In the genomic region with DNA sequence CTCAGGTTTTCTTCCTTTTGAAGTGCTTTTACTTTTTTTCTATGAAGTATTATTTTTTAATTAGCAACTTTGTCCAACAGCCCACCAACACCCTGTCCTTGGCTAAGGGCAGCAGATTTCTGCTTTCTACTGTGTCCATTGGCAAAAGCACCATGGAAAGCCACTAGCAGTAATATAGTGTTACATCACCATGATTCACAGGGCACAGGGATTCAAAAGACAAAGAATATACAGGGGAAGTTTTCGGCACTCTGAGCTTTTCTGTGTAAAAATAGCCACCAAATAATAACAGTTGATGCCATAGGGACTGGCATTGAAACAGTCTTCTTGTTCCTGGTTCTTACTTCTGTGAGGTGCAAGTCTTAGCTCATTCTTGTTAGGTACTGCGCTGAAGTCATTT, we compare ENCODE assay signal across 22 mouse cellular contexts.
DNase-seq lines count a peak whose midpoint lies in the region; ATAC-seq and TF ChIP-seq lines count a peak whose summit lies in the region.
"Had no signal": no experiment of that assay in that cellular context is flagged by ENCODE, and none has a peak within 500 bp of the region (broad histone marks: within the 10 kb centered on the region; RNA-seq: fewer than 3 reads in every experiment).

No protein-coding gene starts in this region.

- no peaks in the 10 kb centered on the region for H3K9me3 ChIP-seq in MEL (replicated peaks; ENCODE audit: insufficient read depth, low read length)
- H3K9me3 ChIP-seq in embryonic facial prominence, embryonic 15.5 days (replicated peaks): no peaks in the 10 kb centered on the region
- peaks cover 9% of the 10 kb centered on the region; the same call in 1 of the 2 replicates for H3K9me3 ChIP-seq in limb, embryonic 13.5 days
- H3K9me3 ChIP-seq: G1E; hindbrain, embryonic 15.5 days had no signal

- H3K4me1 ChIP-seq in MEL (ENCODE audit: control insufficient read depth in 1 of 2, insufficient read depth in 2 of 2, low read length in 2 of 2): peaks cover 10 to 17% of the 10 kb centered on the region in 2 experiments
- peaks cover 32% of the 10 kb centered on the region for H3K4me1 ChIP-seq in embryonic facial prominence, embryonic 15.5 days
- peaks cover 30% of the 10 kb centered on the region for H3K4me1 ChIP-seq in limb, embryonic 13.5 days
- H3K4me1 ChIP-seq: heart, embryonic 13.5 days; hindbrain, embryonic 15.5 days had no signal

- ATAC-seq in embryonic facial prominence, embryonic 15.5 days (ENCODE audit: insufficient number of reproducible peaks, low FRiP score, low TSS enrichment, low read depth): no peak
- ATAC-seq in limb, embryonic 13.5 days (ENCODE audit: low FRiP score, low read depth): no peak
- ATAC-seq in frontal cortex, adult (ENCODE audit: low TSS enrichment): no peak
- ATAC-seq: CD4-positive, CD25-positive, alpha-beta regulatory T cell, adult 4 months; forebrain, embryonic 14.5 days; intestine, embryonic 16.5 days had no signal

- H3K9ac ChIP-seq in MEL (ENCODE audit: control insufficient read depth, low read depth, low read length, poor library complexity, severe bottlenecking): no peak overlapping the region
- H3K9ac ChIP-seq in embryonic facial prominence, embryonic 15.5 days: no peak overlapping the region
- no peak overlapping the region for H3K9ac ChIP-seq in limb, embryonic 13.5 days
- H3K9ac ChIP-seq: heart, embryonic 13.5 days; hindbrain, embryonic 15.5 days had no signal

- peak; percentile 57 for DNase-seq in 3T3-L1 (ENCODE audit: low read depth, low spot score)
- DNase-seq in MEL (ENCODE audit: low read depth, low spot score): no peak
- DNase-seq in frontal cortex, postnatal 10 days (ENCODE audit: low spot score in 2 of 2): no peak
- no peak for DNase-seq in lung, postnatal 36 days
- DNase-seq in Muller cell, postnatal 12 days (ENCODE audit: inconsistent ontology term): no peak
- DNase-seq: adrenal gland, adult 2 months; adrenal gland, postnatal 25 days; B cell, adult 2 months; cerebellum, adult 18-20 months; cerebellum, adult 9-11 months; gastrocnemius, postnatal 14 days; heart, postnatal 36 days had no signal

- peaks cover 0 to 14% of the 10 kb centered on the region in 2 experiments; a peak in 2 of 4 replicates for H3K36me3 ChIP-seq in MEL (ENCODE audit: control insufficient read depth in 1 of 2, insufficient read depth in 2 of 2, low read length in 2 of 2)
- H3K36me3 ChIP-seq in embryonic facial prominence, embryonic 15.5 days: no peaks in the 10 kb centered on the region
- no peaks in the 10 kb centered on the region for H3K36me3 ChIP-seq in limb, embryonic 13.5 days
- H3K36me3 ChIP-seq: forebrain, embryonic 10.5 days; G1E; heart, embryonic 13.5 days; hindbrain, embryonic 15.5 days had no signal

- TF ChIP-seq RAD21 in MEL (IDR thresholded peaks at IDR 0.05; ENCODE audit: low read depth, low read length): no peak

- H3K27ac ChIP-seq in MEL (ENCODE audit: control insufficient read depth, low read depth, low read length): peak overlapping the region; percentile 65
- peak overlapping the region; percentile 67 for H3K27ac ChIP-seq in embryonic facial prominence, embryonic 15.5 days (replicated peaks)
- H3K27ac ChIP-seq in limb, embryonic 13.5 days: peak overlapping the region; percentile 70; the same call in 1 of the 2 replicates
- H3K27ac ChIP-seq: forebrain, embryonic 10.5 days; heart, embryonic 13.5 days; hindbrain, embryonic 15.5 days had no signal

- no peak overlapping the region for H3K4me2 ChIP-seq in embryonic facial prominence, embryonic 15.5 days (replicated peaks)
- no peak overlapping the region for H3K4me2 ChIP-seq in limb, embryonic 13.5 days (replicated peaks)
- H3K4me2 ChIP-seq: heart, embryonic 13.5 days; hindbrain, embryonic 15.5 days had no signal

- no peak for TF ChIP-seq CTCF in MEL (IDR thresholded peaks at IDR 0.05 in 2 of 3, conservative IDR thresholded peaks at IDR 0.05 in 1 of 3; ENCODE audit: control insufficient read depth in 1 of 3, insufficient read depth in 1 of 3, low read depth in 2 of 3, low read length in 3 of 3, poor library complexity in 1 of 3, severe bottlenecking in 1 of 3)

- no peak for TF ChIP-seq POLR2A in MEL (IDR thresholded peaks at IDR 0.05; ENCODE audit: control insufficient read depth in 1 of 2, insufficient read depth in 1 of 2, low read depth in 1 of 2, low read length in 2 of 2, poor library complexity in 1 of 2)

- 57% methylated on average over 2 of the region's 2 CpGs for WGBS in embryonic facial prominence, embryonic 15.5 days
- WGBS in limb, embryonic 13.5 days: 70% methylated on average over 2 of the region's 2 CpGs

- no peaks in the 10 kb centered on the region for H3K79me2 ChIP-seq in MEL (ENCODE audit: control insufficient read depth, insufficient read depth, low read length, poor library complexity)

- TF ChIP-seq EP300 in MEL (IDR thresholded peaks at IDR 0.05; ENCODE audit: low read depth in 1 of 2, low read length in 2 of 2): no peak

- no peaks in the 10 kb centered on the region for H3K27me3 ChIP-seq in MEL (ENCODE audit: control insufficient read depth in 1 of 2, insufficient read depth in 2 of 2, low read length in 2 of 2)
- no peaks in the 10 kb centered on the region for H3K27me3 ChIP-seq in embryonic facial prominence, embryonic 15.5 days
- H3K27me3 ChIP-seq in limb, embryonic 13.5 days: no peaks in the 10 kb centered on the region
- H3K27me3 ChIP-seq: heart, embryonic 13.5 days; hindbrain, embryonic 15.5 days had no signal

- no peak overlapping the region for H3K4me3 ChIP-seq in MEL (ENCODE audit: control insufficient read depth in 1 of 2, insufficient read depth in 1 of 2, low read depth in 2 of 2, low read length in 2 of 2)
- H3K4me3 ChIP-seq in embryonic facial prominence, embryonic 15.5 days (replicated peaks): no peak overlapping the region
- no peak overlapping the region for H3K4me3 ChIP-seq in limb, embryonic 13.5 days
- H3K4me3 ChIP-seq: forebrain, embryonic 10.5 days; heart, embryonic 13.5 days; hindbrain, embryonic 15.5 days had no signal

TF ChIP-seq in MEL, 35 proteins besides CTCF, POLR2A, EP300 and RAD21:
- TF ChIP-seq TBP (IDR thresholded peaks at IDR 0.05; ENCODE audit: low read depth, low read length) (no peak), MYC (IDR thresholded peaks at IDR 0.05; ENCODE audit: low read depth, low read length) (no peak), NRF1 (IDR thresholded peaks at IDR 0.05; ENCODE audit: insufficient read depth, low read depth, low read length, poor library complexity, severe bottlenecking) (no peak), MAZ (IDR thresholded peaks at IDR 0.05; ENCODE audit: low read depth, low read length) (no peak), HCFC1 (IDR thresholded peaks at IDR 0.05; ENCODE audit: low read depth, low read length) (no peak), SMC3 (IDR thresholded peaks at IDR 0.05; ENCODE audit: low read depth, low read length) (no peak), NELFE (IDR thresholded peaks at IDR 0.05; ENCODE audit: low read depth, low read length) (no peak), ZKSCAN1 (IDR thresholded peaks at IDR 0.05; ENCODE audit: low read depth, low read length) (no peak)
